Mouse (Mus musculus): ENCODE results near the gene Neurl1b.

Neurl1b gene

GRCm38 (mm10) chr17:26392355-26392754, 22.3 kb upstream of the Neurl1b start:
- ATAC-seq (ENCODE audit: insufficient number of reproducible peaks, low FRiP score, low TSS enrichment), result no peak

- ATAC-seq (ENCODE audit: insufficient number of reproducible peaks, low FRiP score, low TSS enrichment), result no peak
These were observed 17.9 kb upstream of the Neurl1b start for GRCm38 (mm10) chr17:26396765-26397164.

GRCm38 (mm10) chr17:26397339-26397738, 17.3 kb upstream of the Neurl1b start:
- ATAC-seq (ENCODE audit: insufficient number of reproducible peaks, low FRiP score, low TSS enrichment), result no peak

GRCm38 (mm10) chr17:26405340-26406100, 9.1 kb upstream of the Neurl1b start:
- no peak for ATAC-seq (ENCODE audit: insufficient number of reproducible peaks, low FRiP score, low TSS enrichment)

DNA sequence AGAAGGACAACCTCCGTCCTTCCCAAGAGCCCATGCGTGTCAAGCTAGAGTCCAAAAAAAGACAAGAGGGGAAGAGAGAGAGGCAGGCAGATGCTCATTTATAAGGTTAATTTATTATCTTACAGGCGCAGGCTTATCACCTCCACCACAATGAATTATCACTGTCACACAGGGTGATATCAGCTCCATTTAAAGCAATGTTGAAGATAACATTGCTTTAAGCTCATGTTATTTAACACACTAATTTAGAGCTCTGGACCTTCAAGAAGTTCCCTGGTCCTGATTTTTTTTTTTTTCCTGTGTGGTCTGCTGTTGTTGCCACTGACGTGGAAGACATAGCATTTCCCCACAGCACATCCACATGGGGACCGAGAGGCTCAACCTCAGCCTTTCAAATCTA, 1.7 kb upstream of the Neurl1b start:
- no peak for ATAC-seq (ENCODE audit: insufficient number of reproducible peaks, low FRiP score, low TSS enrichment)

- no peak for ATAC-seq (ENCODE audit: insufficient number of reproducible peaks, low FRiP score, low TSS enrichment)
These were observed 476 bp upstream of the Neurl1b start for GRCm38 (mm10) chr17:26414184-26414522.

DNA sequence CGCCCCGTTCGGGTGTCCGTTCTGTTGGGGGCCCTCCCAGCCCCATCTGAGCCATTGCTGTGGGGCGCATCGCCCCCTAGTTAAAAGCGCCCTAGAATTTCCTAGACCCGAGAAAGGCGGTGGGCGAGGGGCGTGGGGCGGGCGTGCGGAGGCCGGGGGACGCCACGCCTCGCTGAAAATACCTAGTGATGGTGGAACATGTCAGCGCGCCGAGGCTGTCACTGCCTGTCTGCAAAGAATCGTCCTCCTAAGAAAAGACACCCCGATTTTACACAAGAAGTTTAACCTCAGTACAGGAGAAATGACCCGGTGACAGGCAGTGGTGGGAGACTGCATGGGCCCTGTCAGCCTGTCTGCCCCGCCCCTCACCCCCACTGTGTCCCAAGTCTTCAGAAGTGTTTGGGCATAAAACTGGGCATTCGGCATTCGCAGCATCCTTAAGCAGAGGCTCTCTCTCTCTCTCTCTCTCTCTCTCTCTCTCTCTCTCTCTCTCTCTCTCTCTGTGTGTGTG, 781 bp downstream of the Neurl1b start:
- no peak for ATAC-seq (ENCODE audit: insufficient number of reproducible peaks, low FRiP score, low TSS enrichment)

- no peak for ATAC-seq (ENCODE audit: insufficient number of reproducible peaks, low FRiP score, low TSS enrichment)
These were observed 1.5 kb downstream of the Neurl1b start for GRCm38 (mm10) chr17:26416141-26416540.

DNA sequence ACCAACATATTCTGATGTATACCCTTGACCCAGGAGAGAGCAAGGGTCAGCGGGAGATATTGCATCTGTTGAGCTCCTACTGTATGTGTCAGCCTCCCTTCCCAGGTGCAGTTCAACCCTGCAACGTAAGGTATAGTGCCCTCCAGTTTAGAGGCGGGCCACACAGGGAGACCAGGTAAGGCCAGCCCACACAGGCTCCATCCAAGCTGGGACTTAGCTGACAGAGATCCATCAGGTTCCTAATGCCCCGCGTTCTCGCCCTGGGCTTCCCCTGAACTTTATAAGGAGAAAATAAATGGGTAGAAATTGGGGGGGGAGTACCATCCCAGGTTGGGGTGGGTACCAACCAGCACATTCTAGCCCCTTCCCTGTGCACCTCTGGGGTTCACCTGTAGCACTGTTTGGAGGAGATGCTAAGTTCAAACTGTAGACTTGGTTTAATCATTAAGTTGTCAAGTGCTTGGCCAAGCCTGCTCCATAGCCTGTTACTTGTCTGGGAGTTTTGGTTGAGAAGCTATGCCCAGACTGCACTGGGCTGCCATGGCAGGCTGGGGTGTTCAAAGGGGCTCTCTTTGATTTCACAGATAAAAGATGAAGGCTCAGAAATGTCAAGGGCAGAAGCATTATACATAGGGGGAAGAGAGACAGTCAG, 3.3 kb downstream of the Neurl1b start:
- no peak for ATAC-seq (ENCODE audit: insufficient number of reproducible peaks, low FRiP score, low TSS enrichment)

DNA sequence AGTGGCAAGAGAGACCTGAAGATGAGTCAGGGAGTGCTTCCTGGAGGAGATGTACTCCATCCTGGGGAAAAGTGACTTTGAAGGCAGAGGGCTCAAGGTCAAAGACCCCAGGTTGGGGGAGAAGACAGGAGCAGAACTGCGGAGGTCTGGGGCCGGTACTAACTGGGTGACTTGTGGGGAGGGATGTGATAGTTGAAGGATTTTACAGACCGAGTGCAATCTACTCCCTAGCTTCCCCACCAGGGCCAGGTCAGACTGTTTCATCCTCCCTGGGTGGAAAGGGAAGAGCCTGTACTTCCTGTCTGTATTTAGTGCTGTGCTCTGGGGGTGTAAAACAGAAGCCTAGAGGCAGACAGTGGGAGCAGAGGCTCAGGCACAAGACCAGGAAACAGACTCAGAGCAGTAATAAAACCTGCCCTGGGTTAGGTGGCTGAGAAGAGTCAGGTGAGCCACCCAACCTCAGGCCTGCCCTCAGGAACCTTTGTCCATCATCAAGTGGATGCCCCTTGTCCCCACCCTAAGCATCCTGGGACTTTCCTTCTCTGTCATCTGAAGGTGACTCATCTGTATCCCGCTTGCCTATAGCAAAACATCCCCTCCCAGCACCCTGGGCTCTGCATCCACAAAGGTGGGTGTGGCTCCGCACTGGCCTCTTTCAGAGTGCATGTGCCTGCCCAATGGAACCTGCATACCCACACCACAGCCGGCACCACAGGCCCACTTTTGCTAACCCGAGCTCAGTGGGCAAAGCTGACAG, 6.0 kb downstream of the Neurl1b start:
- ATAC-seq (ENCODE audit: insufficient number of reproducible peaks, low FRiP score, low TSS enrichment), result no peak

- no peak for ATAC-seq (ENCODE audit: insufficient number of reproducible peaks, low FRiP score, low TSS enrichment)
These were observed 6.9 kb downstream of the Neurl1b start for GRCm38 (mm10) chr17:26421561-26421960.

- ATAC-seq (ENCODE audit: insufficient number of reproducible peaks, low FRiP score, low TSS enrichment), result no peak
These were observed 7.8 kb downstream of the Neurl1b start for GRCm38 (mm10) chr17:26422390-26422789.

GRCm38 (mm10) chr17:26423967-26424641, 9.5 kb downstream of the Neurl1b start:
- no peak for ATAC-seq (ENCODE audit: insufficient number of reproducible peaks, low FRiP score, low TSS enrichment)

DNA sequence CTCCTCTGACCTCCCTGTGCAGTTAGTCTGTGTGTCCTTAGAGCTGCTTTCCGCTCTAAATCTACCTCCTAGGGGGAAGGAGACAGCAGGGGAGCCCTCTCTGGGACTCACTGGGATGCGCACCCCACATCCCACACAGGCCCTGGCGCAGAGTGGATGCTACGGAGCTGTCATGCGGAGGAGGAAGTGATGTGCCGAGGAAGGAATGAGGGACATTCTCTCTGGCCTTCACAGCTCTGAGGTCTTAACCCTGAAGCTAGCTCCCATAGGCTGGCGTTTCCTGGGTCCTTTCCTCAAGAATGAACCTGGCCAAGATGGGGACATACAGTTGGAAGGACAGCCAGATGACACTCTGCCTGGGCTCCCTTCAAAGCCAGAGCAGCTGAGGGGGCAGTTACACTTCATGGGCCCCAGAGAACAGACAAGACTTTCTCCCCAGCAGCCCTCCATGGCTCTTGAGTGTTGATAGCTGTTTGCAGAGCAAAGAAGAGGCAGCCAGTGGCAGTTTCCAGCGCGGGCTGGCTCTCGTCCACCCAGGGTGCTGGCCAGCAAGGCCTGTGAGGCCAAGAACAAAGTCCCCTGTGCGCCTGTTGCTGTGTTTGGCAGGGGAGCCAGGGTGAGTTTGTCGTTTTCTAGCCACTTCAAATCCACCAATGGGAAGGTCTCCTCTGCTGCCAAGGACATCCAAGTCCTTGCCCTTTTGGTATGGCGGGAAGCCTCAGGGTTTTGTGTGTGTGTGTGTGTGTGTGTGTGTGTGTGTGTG, 10.5 kb downstream of the Neurl1b start:
- ATAC-seq (ENCODE audit: insufficient number of reproducible peaks, low FRiP score, low TSS enrichment), result no peak

DNA sequence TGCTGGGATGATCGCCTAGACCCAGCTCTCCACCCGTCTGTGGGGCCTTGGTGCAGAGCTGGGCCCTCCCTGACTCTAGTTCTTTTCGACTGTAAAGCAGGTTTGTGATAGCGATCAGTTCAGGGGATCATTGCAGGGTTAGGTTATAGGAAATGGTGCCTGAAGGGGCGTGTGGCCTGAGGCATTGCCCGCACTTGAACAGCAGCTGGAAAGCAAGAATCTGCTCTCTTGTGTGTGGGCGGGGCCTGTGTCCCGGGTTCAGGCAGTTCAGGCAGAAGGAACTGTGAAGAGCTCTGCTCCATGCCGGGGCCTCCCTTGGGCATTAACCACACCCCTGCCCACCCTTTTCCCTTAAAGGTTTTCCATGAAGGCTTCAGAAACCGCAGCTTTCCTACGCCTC, 18.7 kb downstream of the Neurl1b start:
- no peak for ATAC-seq (ENCODE audit: insufficient number of reproducible peaks, low FRiP score, low TSS enrichment)

GRCm38 (mm10) chr17:26437089-26437815, 22.6 kb downstream of the Neurl1b start:
- ATAC-seq (ENCODE audit: insufficient number of reproducible peaks, low FRiP score, low TSS enrichment), result no peak

- no peak for ATAC-seq (ENCODE audit: insufficient number of reproducible peaks, low FRiP score, low TSS enrichment)
These were observed 24.4 kb downstream of the Neurl1b start for GRCm38 (mm10) chr17:26439001-26439400.

- ATAC-seq (ENCODE audit: insufficient number of reproducible peaks, low FRiP score, low TSS enrichment), result no peak
These were observed 26.4 kb downstream of the Neurl1b start for GRCm38 (mm10) chr17:26441024-26441423.

GRCm38 (mm10) chr17:26442197-26442596, 27.6 kb downstream of the Neurl1b start:
- no peak for ATAC-seq (ENCODE audit: insufficient number of reproducible peaks, low FRiP score, low TSS enrichment)

All from cerebellum, adult (tissue).